Comparison of ENCODE assay signal across 9 mouse cellular contexts in the genomic region with DNA sequence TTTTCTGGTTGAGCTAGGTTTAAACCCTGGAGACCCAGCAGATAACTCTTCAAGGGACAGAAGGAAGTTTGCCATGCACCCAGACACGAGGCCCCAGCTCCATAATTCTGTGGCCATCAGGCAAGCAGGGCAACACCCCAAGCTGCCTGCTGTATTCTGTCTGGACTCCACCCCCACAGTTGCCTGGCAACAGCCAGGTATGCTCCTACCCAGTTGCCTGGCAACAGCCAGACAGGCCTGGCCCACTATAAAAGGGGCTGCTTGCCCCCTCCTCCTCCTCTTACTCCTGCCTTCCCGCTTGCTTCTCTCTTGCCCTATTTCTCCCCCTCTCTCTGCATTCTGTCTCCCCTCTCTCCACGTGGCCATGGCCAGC. TPM values are rescaled to one million over a fixed set of nuclear protein-coding genes. Genes with fewer than 3 reads are reported as not detected.
DNase-seq lines count a peak whose midpoint lies in the region; ATAC-seq and TF ChIP-seq lines count a peak whose summit lies in the region.
"Had no signal": no experiment of that assay in that cellular context is flagged by ENCODE, and none has a peak within 500 bp of the region (broad histone marks: within the 10 kb centered on the region; RNA-seq: fewer than 3 reads in every experiment).

No protein-coding gene starts in this region.

- no peak overlapping the region for H3K4me2 ChIP-seq in lung, embryonic 16.5 days (ENCODE audit: low read depth, low read length)
- no peak overlapping the region for H3K4me2 ChIP-seq in embryonic facial prominence, embryonic 14.5 days (ENCODE audit: low read depth, low read length)

- intact Hi-C loops in gastrocnemius, adult 2 months (cut with DNase I): no loop called here

- no peaks in the 10 kb centered on the region for H3K27me3 ChIP-seq in lung, embryonic 16.5 days (ENCODE audit: control insufficient read depth, insufficient read depth, low read depth, low read length)
- no peaks in the 10 kb centered on the region for H3K27me3 ChIP-seq in embryonic facial prominence, embryonic 14.5 days (replicated peaks; ENCODE audit: control insufficient read depth, insufficient read depth, low read length)

- DNase-seq in lung, postnatal 36 days: no peak
- DNase-seq in embryonic facial prominence, embryonic 14.5 days (ENCODE audit: low spot score): peak; percentile 67
- peak; percentile 4 to 57 for DNase-seq in kidney, postnatal 25 days
- DNase-seq in right cerebral cortex, adult 18-20 months: peak; percentile 54
- no peak for DNase-seq in heart, postnatal 4 days
- no peak for DNase-seq in gastrocnemius, adult 2 months
- DNase-seq in thymus, adult 18-20 months: no peak

- no peaks in the 10 kb centered on the region for H3K4me1 ChIP-seq in lung, embryonic 16.5 days (replicated peaks; ENCODE audit: control insufficient read depth, insufficient read depth, low read length)
- H3K4me1 ChIP-seq in embryonic facial prominence, embryonic 14.5 days (ENCODE audit: control insufficient read depth, insufficient read depth, low read length): peaks cover 9% of the 10 kb centered on the region

- no peak overlapping the region for H3K27ac ChIP-seq in lung, embryonic 16.5 days (ENCODE audit: low read length)
- H3K27ac ChIP-seq in embryonic facial prominence, embryonic 14.5 days (replicated peaks; ENCODE audit: low read depth, low read length): no peak overlapping the region
- no peak overlapping the region for H3K27ac ChIP-seq in gastrocnemius, adult 2 months

- WGBS in lung, embryonic 16.5 days: 11% methylated on average over 3 of the region's 3 CpGs
- 7% methylated on average over 3 of the region's 3 CpGs for WGBS in embryonic facial prominence, embryonic 14.5 days

- H3K9ac ChIP-seq in lung, embryonic 16.5 days (ENCODE audit: low read length): no peak overlapping the region
- no peak overlapping the region for H3K9ac ChIP-seq in embryonic facial prominence, embryonic 14.5 days (ENCODE audit: low read depth, low read length)

- no peaks in the 10 kb centered on the region for H3K9me3 ChIP-seq in lung, embryonic 16.5 days (ENCODE audit: control insufficient read depth, low read length)
- no peaks in the 10 kb centered on the region for H3K9me3 ChIP-seq in embryonic facial prominence, embryonic 14.5 days (ENCODE audit: control insufficient read depth, low read length)

- H3K36me3 ChIP-seq in lung, embryonic 16.5 days (ENCODE audit: control insufficient read depth, insufficient read depth, low read length): no peaks in the 10 kb centered on the region
- H3K36me3 ChIP-seq in embryonic facial prominence, embryonic 14.5 days (ENCODE audit: control insufficient read depth, insufficient read depth, low read length): no peaks in the 10 kb centered on the region

- H3K4me3 ChIP-seq in lung, embryonic 16.5 days (ENCODE audit: low read length): no peak overlapping the region
- H3K4me3 ChIP-seq in embryonic facial prominence, embryonic 14.5 days (ENCODE audit: low read depth, low read length): no peak overlapping the region
- no peak overlapping the region for H3K4me3 ChIP-seq in gastrocnemius, adult 2 months
- H3K4me3 ChIP-seq: myocyte had no signal

- ATAC-seq in lung, embryonic 16.5 days (ENCODE audit: low read depth): 0 out of 2 replicates have a peak, but pooled peaks have one; percentile 65
- ATAC-seq in embryonic facial prominence, embryonic 14.5 days (ENCODE audit: low read depth): peak; percentile 85

- no peak for TF ChIP-seq CTCF in gastrocnemius, adult 2 months (IDR thresholded peaks at IDR 0.05)

RNA-seq across cellular contexts. Expression of a gene that starts 57.7 kb away (rescaled TPM):
- 4.8 and 5.0 TPM in 2 replicates for polyA plus RNA-seq in lung, embryonic 16.5 days (2015; fragmentation: Nextera tagmentation; extraction: Ambion mirVana)
- polyA plus RNA-seq in embryonic facial prominence, embryonic 14.5 days (2014; fragmentation: Nextera tagmentation; extraction: Ambion mirVana): 9.9 and 13.0 TPM in 2 replicates
- 1 to 10 TPM; 8.2 to 8.8 TPM for total RNA-seq in heart, postnatal 4 days (2021)
- total RNA-seq in gastrocnemius, adult 2 months (2021): 1 to 10 TPM in 1 of 2 experiments, under 1 TPM in 1; 0.64 to 1.4 TPM

Comparison
In these comparisons a context has a peak if more than half of its experiments do, and no peak if none do; other contexts are left out.
1. DNase-seq: peak in embryonic facial prominence, embryonic 14.5 days (single experiment), kidney, postnatal 25 days (2 of 2) and right cerebral cortex, adult 18-20 months (single experiment); none in lung, postnatal 36 days (single experiment), heart, postnatal 4 days (single experiment), gastrocnemius, adult 2 months (single experiment) and thymus, adult 18-20 months (0 of 2).